Mouse (Mus musculus) liver, embryonic 14.5 days (tissue): ENCODE results near the gene Xbp1.

Experiments used
- CTCF ChIP-seq: IDR thresholded peaks from 2 replicates; pipeline ENCODE4 v1.5.1; 2016; ENCODE audit warnings: antibody characterized with exemption, low read depth, control low read depth
- EP300 ChIP-seq: IDR thresholded peaks from 2 replicates; pipeline ENCODE4 v1.6.1; 2016; ENCODE audit warnings: antibody characterized with exemption, low read depth

- TF ChIP-seq CTCF (no peak), EP300 (no peak)
Measured at GRCm38 (mm10) chr11:5546693-5547092, 26.2 kb downstream of the Xbp1 start.
